Mouse (Mus musculus): ENCODE measurements around the gene B3galt4.

GRCm38 (mm10) chr17:33936993-33937392 lies 14.3 kb downstream of the B3galt4 start:
- TF ChIP-seq GATA1 (IDR thresholded peaks at IDR 0.05; ENCODE audit: low read length) (no peak), TAL1 (IDR thresholded peaks at IDR 0.05; ENCODE audit: low read length) (no peak)

Measured in erythroblast, embryonic 14.5 days (primary cell).